Mouse (Mus musculus) heart, adult 2 months (tissue): ENCODE data around the gene Tent4b.

ENCODE experiments used
- CTCF ChIP-seq: fragments of 200-600 bp; IDR thresholded peaks from 2 replicates; pipeline ENCODE4 v1.8.1; 2022; ENCODE audit warnings: antibody characterized with exemption, mild to moderate bottlenecking, moderate library complexity
- EP300 ChIP-seq: fragments of 200-500 bp; IDR thresholded peaks from 2 replicates; pipeline ENCODE4 v1.6.1; 2011; ENCODE audit warnings: low read depth, low read length, control low read depth; ENCODE audit not compliant: insufficient read depth
- POLR2A ChIP-seq: fragments of 200-500 bp; IDR thresholded peaks from 2 replicates; pipeline ENCODE4 v1.6.1; 2011; ENCODE audit warnings: mild to moderate bottlenecking, low read depth, low read length, control low read depth; ENCODE audit not compliant: insufficient read depth

DNA sequence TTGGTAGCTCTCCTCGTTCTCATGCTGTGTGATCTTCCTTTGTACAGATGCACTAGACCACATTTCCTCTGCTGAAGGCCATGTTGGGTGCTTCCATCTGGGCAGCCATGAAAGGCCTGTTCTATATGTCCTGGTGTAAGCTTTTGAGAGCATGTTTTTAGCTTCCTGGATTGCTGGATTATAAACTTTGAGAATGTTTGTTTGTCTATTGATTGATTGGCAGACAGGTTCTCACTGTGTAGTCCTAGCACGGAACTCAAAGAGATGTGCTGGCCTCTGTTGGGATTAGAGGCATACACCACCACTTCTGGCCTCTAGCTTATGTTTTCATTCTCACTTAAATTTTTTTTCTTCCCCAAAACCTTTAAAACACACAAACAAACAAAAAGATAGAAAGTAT, 37.7 kb downstream of the Tent4b start:
- TF ChIP-seq EP300 (no peak), POLR2A (no peak), CTCF (no peak)
